Mouse (Mus musculus): ENCODE results near the gene Hacl1.

- TF ChIP-seq CHD2 (IDR thresholded peaks at IDR 0.05; ENCODE audit: low read depth, low read length) (no peak), ZNF384 (IDR thresholded peaks at IDR 0.05; ENCODE audit: low read depth, low read length) (no peak), ZC3H11A (IDR thresholded peaks at IDR 0.05; ENCODE audit: borderline replicate concordance, low read depth, low read length) (no peak), HCFC1 (IDR thresholded peaks at IDR 0.05; ENCODE audit: borderline replicate concordance, insufficient read depth, low read length) (no peak)
Measured at GRCm38 (mm10) chr14:31660312-31661093, 19.4 kb upstream of the Hacl1 start.
